Mouse (Mus musculus): ENCODE results near the gene Uqcrq. TPM values are rescaled to one million over a fixed set of nuclear protein-coding genes. Genes with fewer than 3 reads are reported as not detected.
A peak's percentile ranks its signal among the peaks of the same experiment; 100 is the strongest.

Uqcrq gene
- polyA plus RNA-seq, 1 experiment, result 664 TPM

DNA sequence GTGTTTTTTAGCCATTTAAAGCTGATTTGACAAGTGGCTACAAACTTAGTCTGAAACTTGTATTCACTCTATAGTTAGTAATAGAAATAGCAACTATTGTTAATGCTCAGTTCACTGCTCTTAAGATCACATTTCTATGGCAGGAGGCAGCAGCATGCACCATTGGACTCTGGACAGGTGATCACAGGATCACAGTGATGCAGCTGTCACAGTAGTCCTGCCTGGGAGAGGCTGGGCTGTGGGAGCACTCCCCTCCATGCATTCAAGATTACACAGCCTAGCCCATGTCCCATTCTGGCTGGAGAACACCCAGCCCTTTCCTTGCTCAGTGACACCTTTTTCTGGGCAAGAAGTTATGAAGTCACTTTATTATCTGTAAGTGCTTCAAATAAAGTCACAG lies 12.6 kb downstream of the Uqcrq start:
- Histone ChIP-seq H3K79me3 (ENCODE audit: low read depth) (no peaks in the 10 kb centered on the region), H3ac (ENCODE audit: control insufficient read depth, insufficient read length, low read depth) (no peak overlapping the region), H3K4me3 (ENCODE audit: insufficient read depth, poor library complexity, severe bottlenecking) (no peak overlapping the region), H3K79me2 (ENCODE audit: control insufficient read depth, insufficient read depth) (no peaks in the 10 kb centered on the region), H3K36me3 (ENCODE audit: control insufficient read depth, insufficient read depth) (peaks cover 66% of the 10 kb centered on the region), H3K27me3 (ENCODE audit: control insufficient read depth, insufficient read depth, insufficient read length) (no peaks in the 10 kb centered on the region)
- no peak for TF ChIP-seq USF1 (IDR thresholded peaks at IDR 0.05; ENCODE audit: low read depth)
- TF ChIP-seq MYOD1 (IDR thresholded peaks at IDR 0.05; ENCODE audit: control insufficient read depth, insufficient read length, low read depth), result no peak
- TF ChIP-seq MYOG (IDR thresholded peaks at IDR 0.05; ENCODE audit: control insufficient read depth, extremely low read depth, insufficient read length), result no peak
- no peak for TF ChIP-seq FOSL1 (IDR thresholded peaks at IDR 0.05; ENCODE audit: insufficient read depth, low read length, poor library complexity, severe bottlenecking)
- TF ChIP-seq CEBPB (IDR thresholded peaks at IDR 0.05; ENCODE audit: low read depth), result no peak
- TF ChIP-seq MAX (IDR thresholded peaks at IDR 0.05), result no peak
- no peak for TF ChIP-seq CTCF (IDR thresholded peaks at IDR 0.05; ENCODE audit: control insufficient read depth, insufficient read depth, insufficient read length)

DNA sequence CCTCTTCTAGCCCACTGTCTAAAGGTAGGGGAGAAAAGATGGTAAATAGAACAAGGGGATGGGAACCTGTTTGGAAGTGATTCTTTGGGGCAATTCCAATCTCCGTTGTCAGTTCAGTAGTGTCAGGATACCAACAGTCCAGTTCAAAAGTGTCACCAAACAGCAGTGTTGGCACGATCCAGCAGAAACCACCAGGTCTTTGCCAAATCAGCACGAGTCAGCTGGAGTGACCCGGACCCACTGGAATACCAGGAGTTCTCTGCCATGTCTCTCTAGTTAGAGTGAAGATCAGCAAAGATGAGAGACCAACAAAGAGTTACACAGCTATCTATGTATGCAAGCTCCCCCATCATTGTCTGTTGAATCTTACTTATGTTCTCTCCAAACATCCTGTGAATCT lies 16.8 kb downstream of the Uqcrq start:
- Histone ChIP-seq H3ac (ENCODE audit: control insufficient read depth, insufficient read length, low read depth) (no peak overlapping the region), H3K79me3 (ENCODE audit: low read depth) (no peaks in the 10 kb centered on the region), H3K79me2 (ENCODE audit: control insufficient read depth, insufficient read depth) (no peaks in the 10 kb centered on the region), H3K36me3 (ENCODE audit: control insufficient read depth, insufficient read depth) (peaks cover 99% of the 10 kb centered on the region), H3K4me3 (ENCODE audit: insufficient read depth, poor library complexity, severe bottlenecking) (no peak overlapping the region), H3K27me3 (ENCODE audit: control insufficient read depth, insufficient read depth, insufficient read length) (no peaks in the 10 kb centered on the region)
- TF ChIP-seq FOSL1 (IDR thresholded peaks at IDR 0.05; ENCODE audit: insufficient read depth, low read length, poor library complexity, severe bottlenecking), result no peak
- no peak for TF ChIP-seq CEBPB (IDR thresholded peaks at IDR 0.05; ENCODE audit: low read depth)
- no peak for TF ChIP-seq MYOD1 (IDR thresholded peaks at IDR 0.05; ENCODE audit: control insufficient read depth, insufficient read length, low read depth)
- no peak for TF ChIP-seq CTCF (IDR thresholded peaks at IDR 0.05; ENCODE audit: control insufficient read depth, insufficient read depth, insufficient read length)
- no peak for TF ChIP-seq MAX (IDR thresholded peaks at IDR 0.05)
- TF ChIP-seq USF1 (IDR thresholded peaks at IDR 0.05; ENCODE audit: low read depth), result no peak
- no peak for TF ChIP-seq MYOG (IDR thresholded peaks at IDR 0.05; ENCODE audit: control insufficient read depth, extremely low read depth, insufficient read length)

DNA sequence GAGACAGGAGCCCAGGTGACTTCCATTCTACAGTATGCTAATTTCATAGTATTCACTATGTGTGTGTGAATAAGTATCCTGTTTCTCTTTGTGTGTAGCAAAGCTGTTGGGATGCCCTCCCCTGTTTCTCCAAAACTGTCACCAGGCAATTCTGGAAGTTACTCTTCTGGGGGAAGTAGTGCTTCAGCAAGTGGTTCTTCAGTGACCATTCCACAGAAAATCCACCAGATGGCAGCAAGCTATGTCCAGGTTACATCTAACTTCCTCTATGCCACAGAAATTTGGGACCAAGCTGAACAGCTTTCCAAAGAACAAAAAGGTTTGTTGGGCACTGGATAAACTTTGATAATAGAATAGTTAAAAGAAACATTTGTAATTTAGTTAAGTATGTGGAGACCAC lies 18.9 kb downstream of the Uqcrq start:
- Histone ChIP-seq H3ac (ENCODE audit: control insufficient read depth, insufficient read length, low read depth) (no peak overlapping the region), H3K4me3 (ENCODE audit: insufficient read depth, poor library complexity, severe bottlenecking) (no peak overlapping the region), H3K79me2 (ENCODE audit: control insufficient read depth, insufficient read depth) (no peaks in the 10 kb centered on the region), H3K27me3 (ENCODE audit: control insufficient read depth, insufficient read depth, insufficient read length) (no peaks in the 10 kb centered on the region), H3K79me3 (ENCODE audit: low read depth) (no peaks in the 10 kb centered on the region), H3K36me3 (ENCODE audit: control insufficient read depth, insufficient read depth) (peaks cover 99% of the 10 kb centered on the region)
- no peak for TF ChIP-seq USF1 (IDR thresholded peaks at IDR 0.05; ENCODE audit: low read depth)
- peak; percentile 12 for TF ChIP-seq CTCF (IDR thresholded peaks at IDR 0.05; ENCODE audit: control insufficient read depth, insufficient read depth, insufficient read length)

DNA sequence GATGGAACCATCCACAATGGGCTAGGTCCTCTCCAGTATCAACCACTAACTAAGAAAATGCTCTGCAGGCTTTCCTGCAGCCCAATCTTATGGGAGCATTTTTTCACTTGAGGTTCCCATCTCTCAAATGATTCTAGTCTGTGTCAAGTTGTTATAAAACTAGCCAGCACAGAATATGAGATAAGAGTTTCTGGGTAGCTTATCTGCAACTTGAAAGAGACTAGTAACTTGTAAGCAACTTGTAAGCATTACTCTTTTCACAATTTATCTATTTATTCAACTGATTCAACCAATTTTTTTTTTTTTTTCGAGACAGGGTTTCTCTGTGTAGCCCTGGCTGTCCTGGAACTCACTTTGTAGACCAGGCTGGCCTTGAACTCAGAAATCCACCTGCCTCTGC lies 27.0 kb downstream of the Uqcrq start:
- Histone ChIP-seq H3K27me3 (ENCODE audit: control insufficient read depth, insufficient read depth, insufficient read length) (no peaks in the 10 kb centered on the region), H3ac (ENCODE audit: control insufficient read depth, insufficient read length, low read depth) (no peak overlapping the region), H3K79me2 (ENCODE audit: control insufficient read depth, insufficient read depth) (no peaks in the 10 kb centered on the region), H3K4me3 (ENCODE audit: insufficient read depth, poor library complexity, severe bottlenecking) (no peak overlapping the region), H3K79me3 (ENCODE audit: low read depth) (no peaks in the 10 kb centered on the region), H3K36me3 (ENCODE audit: control insufficient read depth, insufficient read depth) (peaks cover 76% of the 10 kb centered on the region)
- TF ChIP-seq CTCF (IDR thresholded peaks at IDR 0.05; ENCODE audit: control insufficient read depth, insufficient read depth, insufficient read length) (no peak), CEBPB (IDR thresholded peaks at IDR 0.05; ENCODE audit: low read depth) (no peak), USF1 (IDR thresholded peaks at IDR 0.05; ENCODE audit: low read depth) (no peak), MYOD1 (IDR thresholded peaks at IDR 0.05; ENCODE audit: control insufficient read depth, insufficient read length, low read depth) (no peak), FOSL1 (IDR thresholded peaks at IDR 0.05; ENCODE audit: insufficient read depth, low read length, poor library complexity, severe bottlenecking) (no peak), MAX (IDR thresholded peaks at IDR 0.05) (no peak), MYOG (IDR thresholded peaks at IDR 0.05; ENCODE audit: control insufficient read depth, extremely low read depth, insufficient read length) (no peak)

DNA sequence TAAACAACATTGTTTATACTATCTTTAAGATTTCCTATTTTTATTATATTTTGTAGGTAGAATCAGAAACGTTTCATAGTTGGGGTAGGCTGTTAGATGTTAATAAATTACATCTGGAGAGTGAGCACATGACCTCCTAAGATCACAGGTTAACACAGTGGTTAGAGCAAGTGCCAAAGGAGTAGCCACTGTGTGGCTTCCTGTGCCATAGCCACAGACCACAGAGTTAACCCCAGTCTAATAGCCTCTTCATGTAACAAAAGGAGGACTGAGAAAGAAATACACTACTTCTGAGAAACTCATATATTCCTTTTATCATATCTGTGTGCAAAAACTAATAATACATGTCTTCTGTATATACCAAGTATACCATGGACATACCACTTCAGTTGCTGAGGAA lies 36.8 kb downstream of the Uqcrq start:
- no peak for TF ChIP-seq FOSL1 (IDR thresholded peaks at IDR 0.05; ENCODE audit: insufficient read depth, low read length, poor library complexity, severe bottlenecking)
- TF ChIP-seq CEBPB (IDR thresholded peaks at IDR 0.05; ENCODE audit: low read depth), result no peak
- no peak for TF ChIP-seq CTCF (IDR thresholded peaks at IDR 0.05; ENCODE audit: control insufficient read depth, insufficient read depth, insufficient read length)
- TF ChIP-seq MYOG (IDR thresholded peaks at IDR 0.05; ENCODE audit: control insufficient read depth, extremely low read depth, insufficient read length), result no peak
- TF ChIP-seq MAX (IDR thresholded peaks at IDR 0.05), result no peak
- no peak for TF ChIP-seq USF1 (IDR thresholded peaks at IDR 0.05; ENCODE audit: low read depth)
- TF ChIP-seq MYOD1 (IDR thresholded peaks at IDR 0.05; ENCODE audit: control insufficient read depth, insufficient read length, low read depth), result no peak
- H3K79me3 ChIP-seq (ENCODE audit: low read depth), result peaks cover 2% of the 10 kb centered on the region
- no peaks in the 10 kb centered on the region for H3K79me2 ChIP-seq (ENCODE audit: control insufficient read depth, insufficient read depth)
- H3ac ChIP-seq (ENCODE audit: control insufficient read depth, insufficient read length, low read depth), result no peak overlapping the region
- peaks cover 75% of the 10 kb centered on the region for H3K36me3 ChIP-seq (ENCODE audit: control insufficient read depth, insufficient read depth)
- H3K27me3 ChIP-seq (ENCODE audit: control insufficient read depth, insufficient read depth, insufficient read length), result no peaks in the 10 kb centered on the region
- no peak overlapping the region for H3K4me3 ChIP-seq (ENCODE audit: insufficient read depth, poor library complexity, severe bottlenecking)

DNA sequence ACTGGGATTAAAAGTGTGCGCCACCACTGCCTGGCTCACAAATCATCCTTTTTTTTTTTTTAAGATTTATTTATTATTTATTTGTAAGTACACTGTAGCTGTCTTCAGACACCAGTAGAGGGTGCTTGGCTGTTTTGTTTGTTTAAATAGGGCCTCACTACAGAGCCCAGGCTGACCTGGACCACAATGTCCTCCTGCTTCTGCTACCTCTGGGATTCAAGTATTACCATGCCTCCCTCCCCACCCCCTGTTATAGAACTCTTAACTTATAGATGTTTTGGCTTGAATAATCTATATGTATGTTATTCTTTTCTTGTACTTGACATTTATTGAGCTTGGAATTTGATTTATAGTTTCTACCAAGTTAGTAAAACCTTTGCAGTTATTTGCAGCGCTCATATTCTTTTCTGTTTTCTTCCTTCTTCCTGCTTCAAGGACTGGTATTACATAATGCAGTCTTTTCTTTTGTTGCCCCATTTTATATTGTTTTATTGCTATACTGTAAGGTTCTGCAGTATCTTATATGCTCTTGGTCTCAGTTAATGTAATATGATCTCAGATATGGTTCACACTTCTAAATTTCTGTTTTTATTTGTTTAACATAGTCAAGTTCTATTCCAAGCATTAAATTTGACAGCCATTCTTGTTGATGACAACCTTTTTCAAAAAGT lies 46.7 kb downstream of the Uqcrq start:
- H3K4me3 ChIP-seq (ENCODE audit: insufficient read depth, poor library complexity, severe bottlenecking), result no peak overlapping the region
- peaks cover 27% of the 10 kb centered on the region for H3K79me2 ChIP-seq (ENCODE audit: control insufficient read depth, insufficient read depth)
- no peaks in the 10 kb centered on the region for H3K27me3 ChIP-seq (ENCODE audit: control insufficient read depth, insufficient read depth, insufficient read length)
- TF ChIP-seq CEBPB (IDR thresholded peaks at IDR 0.05; ENCODE audit: low read depth), result no peak
- TF ChIP-seq MAX (IDR thresholded peaks at IDR 0.05), result no peak
- no peak for TF ChIP-seq FOSL1 (IDR thresholded peaks at IDR 0.05; ENCODE audit: insufficient read depth, low read length, poor library complexity, severe bottlenecking)
- no peak for TF ChIP-seq CTCF (IDR thresholded peaks at IDR 0.05; ENCODE audit: control insufficient read depth, insufficient read depth, insufficient read length)
- no peak for TF ChIP-seq USF1 (IDR thresholded peaks at IDR 0.05; ENCODE audit: low read depth)
- no peak for TF ChIP-seq MYOD1 (IDR thresholded peaks at IDR 0.05; ENCODE audit: control insufficient read depth, insufficient read length, low read depth)
- no peak for TF ChIP-seq MYOG (IDR thresholded peaks at IDR 0.05; ENCODE audit: control insufficient read depth, extremely low read depth, insufficient read length)
- H3ac ChIP-seq (ENCODE audit: control insufficient read depth, insufficient read length, low read depth), result no peak overlapping the region
- peaks cover 5% of the 10 kb centered on the region for H3K79me3 ChIP-seq (ENCODE audit: low read depth)
- peaks cover 42% of the 10 kb centered on the region for H3K36me3 ChIP-seq (ENCODE audit: control insufficient read depth, insufficient read depth)

Data from C2C12 (cell line).